Mouse (Mus musculus): ENCODE data around the gene Zfc3h1.

DNA sequence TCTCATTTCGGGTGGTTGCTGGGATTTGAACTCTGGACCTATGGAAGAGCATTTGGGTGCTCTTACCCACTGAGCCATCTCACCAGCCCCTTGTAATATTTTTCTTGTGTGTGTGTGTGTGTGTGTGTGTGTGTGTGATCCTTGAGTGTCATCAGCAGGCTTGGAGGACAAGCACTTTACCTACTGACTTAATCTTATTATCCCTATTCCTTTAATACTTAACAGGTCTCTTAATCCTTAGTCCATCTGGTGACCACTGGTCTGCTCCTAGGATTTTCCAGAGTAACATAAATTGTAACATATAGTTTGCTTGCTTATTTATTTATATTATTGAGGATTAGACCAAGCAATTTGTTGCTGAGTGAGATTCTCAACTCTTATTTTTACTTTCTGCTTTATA lies 7.1 kb downstream of the Zfc3h1 start:
- TF ChIP-seq POLR2A (IDR thresholded peaks at IDR 0.05; ENCODE audit: control insufficient read depth, extremely low read depth, insufficient read depth, low read length, poor library complexity) (no peak), CTCF (IDR thresholded peaks at IDR 0.05; ENCODE audit: borderline replicate concordance, control insufficient read depth, extremely low read depth, insufficient read depth, low read length, poor library complexity) (no peak)
